Mouse (Mus musculus): ENCODE data around the gene Capns2. TPM values are rescaled to one million over a fixed set of nuclear protein-coding genes. Genes with fewer than 3 reads are reported as not detected.

The Capns2 gene
- polyA plus RNA-seq, 1 experiment from 2014 or later: not detected

- H3K36me3 ChIP-seq (ENCODE audit: control insufficient read depth, insufficient read depth, low read length): no peaks in the 10 kb centered on the region
- H3K9me3 ChIP-seq (replicated peaks; ENCODE audit: control insufficient read depth, low read length): no peaks in the 10 kb centered on the region
- no peak overlapping the region for H3K27ac ChIP-seq (ENCODE audit: low read depth, low read length)
- WGBS: 92% methylated on average over 4 of the region's 4 CpGs
- ATAC-seq (no peak), DNase-seq (ENCODE audit: low spot score) (no peak)
- no peak overlapping the region for H3K9ac ChIP-seq (ENCODE audit: low read length)
- H3K4me3 ChIP-seq (ENCODE audit: low read depth, low read length): no peak overlapping the region
- H3K4me1 ChIP-seq (ENCODE audit: control insufficient read depth, insufficient read depth, low read length): no peaks in the 10 kb centered on the region
- no peak overlapping the region for H3K4me2 ChIP-seq (ENCODE audit: low read length)
- H3K27me3 ChIP-seq (replicated peaks; ENCODE audit: control insufficient read depth, insufficient read depth, low read length): no peaks in the 10 kb centered on the region
These were observed 3.4 kb upstream of the Capns2 start for GRCm38 (mm10) chr8:92897794-92898193.

GRCm38 (mm10) chr8:92899590-92899989, 1.6 kb upstream of the Capns2 start:
- H3K4me2 ChIP-seq (ENCODE audit: low read length): no peak overlapping the region
- no peak for ATAC-seq
- no peaks in the 10 kb centered on the region for H3K27me3 ChIP-seq (replicated peaks; ENCODE audit: control insufficient read depth, insufficient read depth, low read length)
- no peaks in the 10 kb centered on the region for H3K36me3 ChIP-seq (ENCODE audit: control insufficient read depth, insufficient read depth, low read length)
- 80% methylated on average over 9 of the region's 9 CpGs for WGBS
- no peak overlapping the region for H3K27ac ChIP-seq (ENCODE audit: low read depth, low read length)
- no peaks in the 10 kb centered on the region for H3K4me1 ChIP-seq (ENCODE audit: control insufficient read depth, insufficient read depth, low read length)
- H3K9me3 ChIP-seq (replicated peaks; ENCODE audit: control insufficient read depth, low read length): no peaks in the 10 kb centered on the region
- H3K9ac ChIP-seq (ENCODE audit: low read length): no peak overlapping the region
- no peak overlapping the region for H3K4me3 ChIP-seq (ENCODE audit: low read depth, low read length)
- DNase-seq (ENCODE audit: low spot score): no peak

GRCm38 (mm10) chr8:92902981-92903380, 1.8 kb downstream of the Capns2 start:
- Histone ChIP-seq H3K9ac (ENCODE audit: low read length) (no peak overlapping the region), H3K4me2 (ENCODE audit: low read length) (no peak overlapping the region), H3K36me3 (ENCODE audit: control insufficient read depth, insufficient read depth, low read length) (no peaks in the 10 kb centered on the region), H3K27ac (ENCODE audit: low read depth, low read length) (no peak overlapping the region), H3K9me3 (replicated peaks; ENCODE audit: control insufficient read depth, low read length) (no peaks in the 10 kb centered on the region), H3K4me3 (ENCODE audit: low read depth, low read length) (no peak overlapping the region), H3K27me3 (replicated peaks; ENCODE audit: control insufficient read depth, insufficient read depth, low read length) (no peaks in the 10 kb centered on the region), H3K4me1 (ENCODE audit: control insufficient read depth, insufficient read depth, low read length) (no peaks in the 10 kb centered on the region)
- DNase-seq (ENCODE audit: low spot score): no peak
- 80% methylated on average over 2 of the region's 2 CpGs for WGBS
- ATAC-seq: no peak

- Histone ChIP-seq H3K4me1 (ENCODE audit: control insufficient read depth, insufficient read depth, low read length) (no peaks in the 10 kb centered on the region), H3K9me3 (replicated peaks; ENCODE audit: control insufficient read depth, low read length) (no peaks in the 10 kb centered on the region), H3K36me3 (ENCODE audit: control insufficient read depth, insufficient read depth, low read length) (no peaks in the 10 kb centered on the region), H3K27me3 (replicated peaks; ENCODE audit: control insufficient read depth, insufficient read depth, low read length) (no peaks in the 10 kb centered on the region), H3K9ac (ENCODE audit: low read length) (no peak overlapping the region), H3K4me2 (ENCODE audit: low read length) (no peak overlapping the region), H3K4me3 (ENCODE audit: low read depth, low read length) (no peak overlapping the region), H3K27ac (ENCODE audit: low read depth, low read length) (no peak overlapping the region)
- ATAC-seq (no peak), DNase-seq (ENCODE audit: low spot score) (no peak)
- 90% methylated on average over 11 of the region's 11 CpGs for WGBS
These were observed 2.4 kb downstream of the Capns2 start for GRCm38 (mm10) chr8:92903488-92904135.

- Histone ChIP-seq H3K9me3 (replicated peaks; ENCODE audit: control insufficient read depth, low read length) (no peaks in the 10 kb centered on the region), H3K36me3 (ENCODE audit: control insufficient read depth, insufficient read depth, low read length) (no peaks in the 10 kb centered on the region), H3K4me3 (ENCODE audit: low read depth, low read length) (no peak overlapping the region), H3K27me3 (replicated peaks; ENCODE audit: control insufficient read depth, insufficient read depth, low read length) (no peaks in the 10 kb centered on the region), H3K27ac (ENCODE audit: low read depth, low read length) (no peak overlapping the region), H3K4me1 (ENCODE audit: control insufficient read depth, insufficient read depth, low read length) (no peaks in the 10 kb centered on the region), H3K9ac (ENCODE audit: low read length) (no peak overlapping the region), H3K4me2 (ENCODE audit: low read length) (no peak overlapping the region)
- ATAC-seq (no peak), DNase-seq (ENCODE audit: low spot score) (no peak)
- WGBS: 93% methylated on average over 9 of the region's 9 CpGs
These were observed 5.3 kb downstream of the Capns2 start for GRCm38 (mm10) chr8:92906553-92906952.

GRCm38 (mm10) chr8:92908448-92908847, 7.2 kb downstream of the Capns2 start:
- no peaks in the 10 kb centered on the region for H3K4me1 ChIP-seq (ENCODE audit: control insufficient read depth, insufficient read depth, low read length)
- 91% methylated on average over 2 of the region's 2 CpGs for WGBS

GRCm38 (mm10) chr8:92911477-92911876, 10.3 kb downstream of the Capns2 start:
- WGBS: 77% methylated on average over 3 of the region's 3 CpGs
- Histone ChIP-seq H3K4me2 (ENCODE audit: low read length) (no peak overlapping the region), H3K27me3 (replicated peaks; ENCODE audit: control insufficient read depth, insufficient read depth, low read length) (no peaks in the 10 kb centered on the region), H3K9ac (ENCODE audit: low read length) (no peak overlapping the region), H3K36me3 (ENCODE audit: control insufficient read depth, insufficient read depth, low read length) (no peaks in the 10 kb centered on the region), H3K4me1 (ENCODE audit: control insufficient read depth, insufficient read depth, low read length) (no peaks in the 10 kb centered on the region), H3K27ac (ENCODE audit: low read depth, low read length) (no peak overlapping the region), H3K4me3 (ENCODE audit: low read depth, low read length) (no peak overlapping the region), H3K9me3 (replicated peaks; ENCODE audit: control insufficient read depth, low read length) (no peaks in the 10 kb centered on the region)
- ATAC-seq (no peak), DNase-seq (ENCODE audit: low spot score) (no peak)

More at GRCm38 (mm10) chr8:92908448-92908847, 7.2 kb downstream of the Capns2 start:
- ATAC-seq: no peak
- Histone ChIP-seq H3K27me3 (replicated peaks; ENCODE audit: control insufficient read depth, insufficient read depth, low read length) (no peaks in the 10 kb centered on the region), H3K27ac (ENCODE audit: low read depth, low read length) (no peak overlapping the region), H3K9me3 (replicated peaks; ENCODE audit: control insufficient read depth, low read length) (no peaks in the 10 kb centered on the region), H3K4me2 (ENCODE audit: low read length) (no peak overlapping the region), H3K9ac (ENCODE audit: low read length) (no peak overlapping the region), H3K36me3 (ENCODE audit: control insufficient read depth, insufficient read depth, low read length) (no peaks in the 10 kb centered on the region), H3K4me3 (ENCODE audit: low read depth, low read length) (no peak overlapping the region)
- no peak for DNase-seq (ENCODE audit: low spot score)

GRCm38 (mm10) chr8:92913396-92913795, 12.2 kb downstream of the Capns2 start:
- H3K4me2 ChIP-seq (ENCODE audit: low read length): no peak overlapping the region
- no peaks in the 10 kb centered on the region for H3K4me1 ChIP-seq (ENCODE audit: control insufficient read depth, insufficient read depth, low read length)
- 93% methylated on average over 7 of the region's 7 CpGs for WGBS
- ATAC-seq: no peak
- H3K9me3 ChIP-seq (replicated peaks; ENCODE audit: control insufficient read depth, low read length): no peaks in the 10 kb centered on the region
- H3K36me3 ChIP-seq (ENCODE audit: control insufficient read depth, insufficient read depth, low read length): no peaks in the 10 kb centered on the region
- H3K27me3 ChIP-seq (replicated peaks; ENCODE audit: control insufficient read depth, insufficient read depth, low read length): no peaks in the 10 kb centered on the region
- no peak overlapping the region for H3K9ac ChIP-seq (ENCODE audit: low read length)
- H3K27ac ChIP-seq (ENCODE audit: low read depth, low read length): no peak overlapping the region
- no peak overlapping the region for H3K4me3 ChIP-seq (ENCODE audit: low read depth, low read length)
- no peak for DNase-seq (ENCODE audit: low spot score)

- DNase-seq (ENCODE audit: low spot score) (no peak), ATAC-seq (no peak)
- Histone ChIP-seq H3K27ac (ENCODE audit: low read depth, low read length) (no peak overlapping the region), H3K36me3 (ENCODE audit: control insufficient read depth, insufficient read depth, low read length) (no peaks in the 10 kb centered on the region), H3K27me3 (replicated peaks; ENCODE audit: control insufficient read depth, insufficient read depth, low read length) (no peaks in the 10 kb centered on the region), H3K4me2 (ENCODE audit: low read length) (no peak overlapping the region), H3K4me1 (ENCODE audit: control insufficient read depth, insufficient read depth, low read length) (no peaks in the 10 kb centered on the region), H3K9me3 (replicated peaks; ENCODE audit: control insufficient read depth, low read length) (no peaks in the 10 kb centered on the region), H3K4me3 (ENCODE audit: low read depth, low read length) (no peak overlapping the region), H3K9ac (ENCODE audit: low read length) (no peak overlapping the region)
- 85% methylated on average over 3 of the region's 3 CpGs for WGBS
These were observed 14.9 kb downstream of the Capns2 start for GRCm38 (mm10) chr8:92916082-92916481.

Data from forebrain, embryonic 14.5 days (tissue).